Mouse (Mus musculus) ES-Bruce4 (cell line): ENCODE results near the gene Itga4.

Experiments
- CTCF ChIP-seq: IDR thresholded peaks from one replicate; pipeline ENCODE4 v1.8.1; 2011; ENCODE audit warnings: low read depth, low read length
- POLR2A ChIP-seq: IDR thresholded peaks from one replicate; pipeline ENCODE4 v1.8.1; 2011; ENCODE audit warnings: low read length; ENCODE audit not compliant: insufficient read depth

GRCm38 (mm10) chr2:79315108-79315507 lies 59.9 kb downstream of the Itga4 start:
- no peak for TF ChIP-seq CTCF
- TF ChIP-seq POLR2A: no peak
